ENCODE assay signal across 30 mouse cellular contexts in the genomic region with DNA sequence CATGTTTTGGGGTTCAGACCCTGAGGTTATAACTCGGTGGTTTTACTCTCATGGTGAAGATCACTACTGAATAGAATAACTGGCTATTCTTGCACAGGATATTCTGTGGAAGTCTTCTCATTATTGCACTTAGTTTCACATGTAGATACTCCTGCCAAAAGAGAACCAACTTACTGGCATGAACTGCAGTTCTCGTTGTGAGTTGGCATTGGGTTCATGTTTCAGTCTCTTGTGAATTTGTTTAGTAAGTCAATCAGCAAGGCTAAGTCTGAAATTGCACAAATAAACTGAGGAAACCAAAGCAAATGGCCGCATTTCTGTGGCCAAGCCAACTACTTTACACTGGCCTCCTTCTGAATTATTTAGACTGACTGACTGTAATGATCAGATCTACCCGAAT.
DNase-seq lines count a peak whose midpoint lies in the region; ATAC-seq lines count a peak whose summit lies in the region.
"Had no signal": no experiment of that assay in that cellular context is flagged by ENCODE, and none has a peak within 500 bp of the region (broad histone marks: within the 10 kb centered on the region; RNA-seq: fewer than 3 reads in every experiment).

No protein-coding gene starts in this region.

- intact Hi-C loops in left cerebral cortex, postnatal 4 days (cut with DNase I) = no loop called here

- H3K4me3 ChIP-seq in embryonic facial prominence, embryonic 14.5 days (ENCODE audit: low read depth, low read length) = no peak overlapping the region
- no peak overlapping the region for H3K4me3 ChIP-seq in embryonic facial prominence, embryonic 10.5 days
- H3K4me3 ChIP-seq: embryonic facial prominence, embryonic 13.5 days; erythroblast, embryonic 14.5 days; forebrain, embryonic 12.5 days; heart, adult 2 months; heart, embryonic 12.5 days; hindbrain, embryonic 13.5 days; layer of hippocampus, adult 2 months; liver, embryonic 12.5 days had no signal

- no peak overlapping the region for H3K27ac ChIP-seq in embryonic facial prominence, embryonic 14.5 days (replicated peaks; ENCODE audit: low read depth, low read length)
- H3K27ac ChIP-seq in embryonic facial prominence, embryonic 10.5 days (replicated peaks) = no peak overlapping the region
- H3K27ac ChIP-seq: embryonic facial prominence, embryonic 13.5 days; forebrain, embryonic 12.5 days; heart, adult 2 months; hindbrain, embryonic 13.5 days; layer of hippocampus, adult 2 months; liver, embryonic 12.5 days had no signal

- peak; percentile 3 for DNase-seq in adrenal gland, adult 8-10 months
- DNase-seq in adrenal gland, postnatal 25 days = no peak
- peak; percentile 30 for DNase-seq in embryonic facial prominence, embryonic 14.5 days (ENCODE audit: low spot score)
- DNase-seq in embryonic facial prominence, embryonic 10.5 days (ENCODE audit: low spot score) = no peak
- peak; percentile 6 for DNase-seq in left cerebral cortex, postnatal 4 days
- DNase-seq in left cerebral cortex, adult 11 months (ENCODE audit: low spot score) = no peak
- no peak for DNase-seq in frontal cortex, postnatal 36 days (ENCODE audit: low spot score in 2 of 2)
- DNase-seq in thymus, postnatal 4 days = no peak
- DNase-seq: cerebellum, adult 2 months; embryo, embryonic 11 days; heart, adult 2 months; heart, postnatal 4 days; kidney, adult 11 months; kidney, postnatal 36 days; liver, postnatal 0 days; lung, postnatal 36 days; retina, postnatal 1 day; right cerebral cortex, postnatal 25 days; thymus, postnatal 14 days had no signal

- 73% methylated on average over 4 of the region's 4 CpGs for WGBS in embryonic facial prominence, embryonic 14.5 days
- 87% methylated on average over 4 of the region's 4 CpGs for WGBS in embryonic facial prominence, embryonic 10.5 days

- no peak overlapping the region for H3K4me2 ChIP-seq in embryonic facial prominence, embryonic 14.5 days (ENCODE audit: low read depth, low read length)
- H3K4me2 ChIP-seq: embryonic facial prominence, embryonic 13.5 days; forebrain, embryonic 12.5 days; heart, embryonic 12.5 days; hindbrain, embryonic 13.5 days; liver, embryonic 12.5 days; midbrain, embryonic 11.5 days had no signal

- H3K9ac ChIP-seq in embryonic facial prominence, embryonic 14.5 days (ENCODE audit: low read depth, low read length) = no peak overlapping the region
- H3K9ac ChIP-seq: embryonic facial prominence, embryonic 13.5 days; forebrain, embryonic 12.5 days; heart, embryonic 12.5 days; hindbrain, embryonic 13.5 days; liver, embryonic 12.5 days; liver, postnatal 0 days had no signal

- no peaks in the 10 kb centered on the region for H3K9me3 ChIP-seq in embryonic facial prominence, embryonic 14.5 days (ENCODE audit: control insufficient read depth, low read length)
- H3K9me3 ChIP-seq in embryonic facial prominence, embryonic 10.5 days = no peaks in the 10 kb centered on the region
- H3K9me3 ChIP-seq: embryonic facial prominence, embryonic 13.5 days; forebrain, embryonic 12.5 days; G1E; heart, embryonic 12.5 days; hindbrain, embryonic 13.5 days; liver, embryonic 12.5 days had no signal

- H3K27me3 ChIP-seq in embryonic facial prominence, embryonic 14.5 days (replicated peaks; ENCODE audit: control insufficient read depth, insufficient read depth, low read length) = no peaks in the 10 kb centered on the region
- H3K27me3 ChIP-seq in embryonic facial prominence, embryonic 10.5 days (replicated peaks; ENCODE audit: low read depth, poor library complexity, severe bottlenecking) = no peaks in the 10 kb centered on the region
- H3K27me3 ChIP-seq: embryonic facial prominence, embryonic 13.5 days; forebrain, embryonic 12.5 days; heart, embryonic 12.5 days; hindbrain, embryonic 13.5 days; liver, embryonic 12.5 days had no signal

- no peak for ATAC-seq in embryonic facial prominence, embryonic 14.5 days (ENCODE audit: low read depth)
- ATAC-seq: inflammation-experienced regulatory T-cells, adult 6 months; liver, embryonic 12.5 days; liver, postnatal 0 days; midbrain, embryonic 16.5 days had no signal

- H3K4me1 ChIP-seq in embryonic facial prominence, embryonic 14.5 days (ENCODE audit: control insufficient read depth, insufficient read depth, low read length) = no peaks in the 10 kb centered on the region
- H3K4me1 ChIP-seq in embryonic facial prominence, embryonic 10.5 days = no peaks in the 10 kb centered on the region
- H3K4me1 ChIP-seq: heart, embryonic 12.5 days; liver, embryonic 12.5 days had no signal

- H3K36me3 ChIP-seq in embryonic facial prominence, embryonic 14.5 days (ENCODE audit: control insufficient read depth, insufficient read depth, low read length) = no peaks in the 10 kb centered on the region
- H3K36me3 ChIP-seq in embryonic facial prominence, embryonic 10.5 days (replicated peaks) = no peaks in the 10 kb centered on the region
- H3K36me3 ChIP-seq: embryonic facial prominence, embryonic 13.5 days; forebrain, embryonic 12.5 days; G1E; heart, embryonic 12.5 days; hindbrain, embryonic 13.5 days; liver, embryonic 12.5 days had no signal

Comparison
In these comparisons a context has a peak if more than half of its experiments do, and no peak if none do; other contexts are left out.
1. DNase-seq: peak in adrenal gland, adult 8-10 months (single experiment), embryonic facial prominence, embryonic 14.5 days (single experiment) and left cerebral cortex, postnatal 4 days (single experiment); none in adrenal gland, postnatal 25 days (single experiment), embryonic facial prominence, embryonic 10.5 days (single experiment), left cerebral cortex, adult 11 months (single experiment), frontal cortex, postnatal 36 days (0 of 2) and thymus, postnatal 4 days (single experiment).